Mouse (Mus musculus): ENCODE results near the gene Fam221b. TPM values are rescaled to one million over a fixed set of nuclear protein-coding genes. Genes with fewer than 3 reads are reported as not detected.
A peak's percentile ranks its signal among the peaks of the same experiment; 100 is the strongest.

Fam221b gene
- polyA plus RNA-seq, 1 experiment from 2014 or later: 2.0 TPM

DNA sequence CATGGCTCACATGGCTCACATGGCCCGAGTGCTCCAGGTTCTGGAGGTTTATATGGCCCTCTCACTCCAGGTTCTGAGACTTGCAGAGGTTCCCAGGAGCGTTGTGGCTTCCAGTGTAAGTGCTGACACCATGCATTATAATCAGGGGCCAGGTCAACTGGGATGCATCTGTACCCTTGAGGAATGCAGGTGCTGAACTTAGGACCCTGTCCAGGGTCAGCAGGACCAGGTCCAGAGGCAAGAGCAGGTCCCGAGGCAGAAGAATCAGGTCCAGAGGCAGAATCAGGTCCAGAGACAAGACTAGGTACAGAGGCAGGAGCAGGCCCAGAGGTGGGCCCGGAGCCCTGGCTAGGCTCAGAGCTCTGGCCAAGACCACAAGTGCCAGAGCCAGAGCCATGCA, 16.2 kb downstream of the Fam221b start:
- H3K36me3 ChIP-seq (ENCODE audit: control insufficient read depth, insufficient read depth, low read length): peaks cover 2% of the 10 kb centered on the region; the same call in 1 of the 2 replicates
- H3K27ac ChIP-seq (ENCODE audit: low read depth, low read length): peak overlapping the region; percentile 59; the same call in 1 of the 2 replicates
- peaks cover 2% of the 10 kb centered on the region; the same call in 1 of the 2 replicates for H3K9me3 ChIP-seq (ENCODE audit: control insufficient read depth, low read length)
- H3K4me1 ChIP-seq (ENCODE audit: control insufficient read depth, insufficient read depth, low read depth, low read length): peaks cover 14% of the 10 kb centered on the region
- WGBS: 87% methylated on average over 4 of the region's 4 CpGs
- peak overlapping the region; percentile 54 for H3K4me2 ChIP-seq (ENCODE audit: low read length)
- H3K9ac ChIP-seq (ENCODE audit: low read depth, low read length): peak overlapping the region; percentile 47
- ATAC-seq: no peak
- H3K4me3 ChIP-seq (ENCODE audit: low read length): peak overlapping the region; percentile 33
- H3K27me3 ChIP-seq (replicated peaks; ENCODE audit: control insufficient read depth, insufficient read depth, low read length): no peaks in the 10 kb centered on the region

DNA sequence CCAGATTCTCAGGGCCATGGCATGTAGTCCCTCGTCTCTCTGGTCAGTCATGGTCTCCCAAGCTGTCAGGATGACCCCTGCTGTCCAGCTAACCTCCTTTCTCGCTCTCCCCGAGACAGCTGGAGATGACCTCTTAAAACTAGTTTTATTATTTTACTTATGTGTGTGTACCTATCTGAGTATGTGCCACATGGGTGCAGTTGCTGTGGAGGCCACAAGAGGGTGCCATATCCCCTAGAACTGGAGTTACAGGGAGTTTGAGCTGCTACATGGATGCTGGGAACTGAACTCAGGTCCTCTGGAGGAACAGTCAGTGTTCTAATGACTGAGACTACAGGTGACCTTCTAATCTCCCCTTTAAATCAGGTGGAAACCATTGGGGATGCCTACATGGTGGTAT, 19.2 kb downstream of the Fam221b start:
- H3K36me3 ChIP-seq (ENCODE audit: control insufficient read depth, insufficient read depth, low read length): peaks cover 4% of the 10 kb centered on the region; the same call in 1 of the 2 replicates
- H3K4me1 ChIP-seq (ENCODE audit: control insufficient read depth, insufficient read depth, low read depth, low read length): peaks cover 6% of the 10 kb centered on the region
- H3K9me3 ChIP-seq (ENCODE audit: control insufficient read depth, low read length): peaks cover 2% of the 10 kb centered on the region; the same call in 1 of the 2 replicates
- no peak overlapping the region for H3K4me3 ChIP-seq (ENCODE audit: low read length)
- H3K27me3 ChIP-seq (replicated peaks; ENCODE audit: control insufficient read depth, insufficient read depth, low read length): no peaks in the 10 kb centered on the region
- 94% methylated on average over 3 of the region's 3 CpGs for WGBS
- no peak overlapping the region for H3K9ac ChIP-seq (ENCODE audit: low read depth, low read length)
- ATAC-seq: no peak
- no peak overlapping the region for H3K27ac ChIP-seq (ENCODE audit: low read depth, low read length)
- H3K4me2 ChIP-seq (ENCODE audit: low read length): no peak overlapping the region

DNA sequence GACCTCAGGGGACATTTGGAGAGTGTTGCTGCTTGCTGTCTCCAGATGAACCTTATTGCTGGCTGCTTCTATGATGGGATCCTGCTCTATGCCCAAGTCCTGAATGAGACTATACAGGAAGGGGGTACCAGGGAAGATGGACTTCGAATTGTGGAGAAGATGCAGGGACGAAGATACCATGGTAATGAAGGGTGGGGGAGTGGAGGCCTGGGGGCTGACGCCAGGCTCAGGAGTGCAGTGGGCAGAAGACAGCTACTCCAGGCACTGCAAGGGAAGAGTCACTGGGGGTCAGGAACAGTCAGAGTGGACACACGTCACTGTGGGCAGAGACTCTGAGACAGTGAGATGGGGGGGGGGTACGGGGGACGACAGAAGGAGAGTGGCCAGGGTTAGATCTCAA, 28.5 kb downstream of the Fam221b start:
- 88% methylated on average over 6 of the region's 6 CpGs for WGBS
- no peak for ATAC-seq

DNA sequence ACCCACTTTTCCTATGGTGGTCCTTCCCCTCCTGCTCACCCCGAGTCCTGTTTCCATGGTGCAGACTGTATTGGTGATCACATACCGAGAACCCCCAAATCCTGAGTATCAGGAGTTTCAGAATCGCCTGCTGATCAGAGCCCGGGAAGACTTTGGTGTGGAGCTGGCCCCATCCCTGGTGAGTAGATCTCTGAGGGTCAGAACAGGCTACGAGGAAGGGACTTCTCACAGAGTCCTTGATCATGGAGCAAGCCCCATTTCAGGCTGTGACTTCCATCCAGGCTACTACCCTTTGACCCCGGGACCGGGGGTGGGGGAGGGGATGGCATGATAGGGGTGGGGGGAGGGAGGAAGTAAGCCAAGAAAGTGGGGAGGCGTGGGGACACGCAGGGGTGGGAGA, 28.9 kb downstream of the Fam221b start:
- H3K9me3 ChIP-seq (ENCODE audit: control insufficient read depth, low read length): no peaks in the 10 kb centered on the region
- 85% methylated on average over 9 of the region's 9 CpGs for WGBS
- no peak overlapping the region for H3K4me2 ChIP-seq (ENCODE audit: low read length)
- no peaks in the 10 kb centered on the region for H3K4me1 ChIP-seq (ENCODE audit: control insufficient read depth, insufficient read depth, low read depth, low read length)
- no peak overlapping the region for H3K4me3 ChIP-seq (ENCODE audit: low read length)
- no peak overlapping the region for H3K27ac ChIP-seq (ENCODE audit: low read depth, low read length)
- H3K27me3 ChIP-seq (replicated peaks; ENCODE audit: control insufficient read depth, insufficient read depth, low read length): no peaks in the 10 kb centered on the region
- no peaks in the 10 kb centered on the region for H3K36me3 ChIP-seq (ENCODE audit: control insufficient read depth, insufficient read depth, low read length)
- no peak for ATAC-seq
- H3K9ac ChIP-seq (ENCODE audit: low read depth, low read length): no peak overlapping the region

More for the DNA sequence above, 28.5 kb downstream of the Fam221b start:
- Histone ChIP-seq H3K36me3 (ENCODE audit: control insufficient read depth, insufficient read depth, low read length) (no peaks in the 10 kb centered on the region), H3K4me3 (ENCODE audit: low read length) (no peak overlapping the region), H3K4me2 (ENCODE audit: low read length) (no peak overlapping the region), H3K9me3 (ENCODE audit: control insufficient read depth, low read length) (no peaks in the 10 kb centered on the region), H3K27me3 (replicated peaks; ENCODE audit: control insufficient read depth, insufficient read depth, low read length) (no peaks in the 10 kb centered on the region), H3K4me1 (ENCODE audit: control insufficient read depth, insufficient read depth, low read depth, low read length) (no peaks in the 10 kb centered on the region), H3K9ac (ENCODE audit: low read depth, low read length) (no peak overlapping the region), H3K27ac (ENCODE audit: low read depth, low read length) (no peak overlapping the region)

DNA sequence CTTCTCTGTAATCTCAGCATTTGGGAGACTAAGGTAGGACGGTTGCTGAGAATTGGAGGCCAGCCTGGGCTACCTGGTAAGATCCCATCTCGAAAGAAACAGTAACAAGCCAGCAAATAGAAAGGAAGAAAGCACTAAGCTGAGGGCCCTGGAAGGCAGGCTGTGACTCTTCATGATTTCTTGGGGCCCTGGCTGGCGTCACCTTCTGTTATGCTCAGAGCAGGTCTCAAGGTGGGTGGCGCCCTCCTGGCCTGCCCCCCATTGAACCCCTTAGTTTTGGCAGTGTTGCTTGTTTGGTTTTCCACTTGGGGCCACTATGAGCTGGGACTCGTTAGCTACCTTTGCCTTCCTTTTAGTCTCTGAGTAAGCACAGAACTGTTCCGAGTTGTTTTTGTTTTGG, 32.2 kb downstream of the Fam221b start:
- no peak overlapping the region for H3K9ac ChIP-seq (ENCODE audit: low read depth, low read length)
- no peaks in the 10 kb centered on the region for H3K9me3 ChIP-seq (ENCODE audit: control insufficient read depth, low read length)
- 85% methylated on average over 6 of the region's 6 CpGs for WGBS
- H3K27me3 ChIP-seq (replicated peaks; ENCODE audit: control insufficient read depth, insufficient read depth, low read length): no peaks in the 10 kb centered on the region
- no peak overlapping the region for H3K4me2 ChIP-seq (ENCODE audit: low read length)
- H3K4me1 ChIP-seq (ENCODE audit: control insufficient read depth, insufficient read depth, low read depth, low read length): peaks cover 15% of the 10 kb centered on the region
- no peaks in the 10 kb centered on the region for H3K36me3 ChIP-seq (ENCODE audit: control insufficient read depth, insufficient read depth, low read length)
- ATAC-seq: no peak
- no peak overlapping the region for H3K4me3 ChIP-seq (ENCODE audit: low read length)
- H3K27ac ChIP-seq (ENCODE audit: low read depth, low read length): no peak overlapping the region

DNA sequence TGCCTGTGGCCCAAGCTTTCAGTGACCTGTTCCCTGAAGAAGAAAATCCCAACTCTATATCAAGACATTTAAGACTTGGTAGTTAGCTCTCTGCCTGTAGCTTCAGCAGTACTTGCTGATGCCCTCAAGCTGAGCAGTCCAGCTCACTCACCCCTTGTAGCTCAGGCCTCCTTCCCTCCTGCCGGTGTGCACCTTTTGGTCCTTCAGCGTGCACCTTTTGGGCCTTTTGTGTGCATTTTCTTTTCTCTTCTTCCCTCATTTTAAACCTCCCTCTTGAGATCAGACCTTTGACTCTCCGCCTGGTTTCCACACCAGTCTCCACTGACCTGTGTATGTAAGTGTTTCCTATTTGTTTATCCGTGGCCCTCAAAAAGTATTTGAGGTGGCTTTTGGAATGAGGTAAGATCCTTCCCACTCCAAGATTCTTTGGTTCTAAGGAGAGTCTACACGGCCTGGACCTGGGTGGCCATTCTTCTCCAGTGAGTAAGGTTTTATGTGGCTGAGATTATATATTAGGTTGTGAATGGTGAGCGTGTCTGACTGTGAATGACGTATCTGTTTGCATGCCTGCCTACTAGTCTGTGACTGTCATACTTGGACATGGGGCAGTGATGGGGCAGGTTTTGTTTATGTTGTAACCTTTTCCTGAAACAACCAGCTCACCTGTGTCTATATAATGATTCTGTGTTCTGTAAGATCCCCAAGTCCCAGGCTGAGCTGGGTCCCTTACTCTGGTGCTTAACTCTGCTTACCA, 34.1 kb downstream of the Fam221b start:
- no peaks in the 10 kb centered on the region for H3K36me3 ChIP-seq (ENCODE audit: control insufficient read depth, insufficient read depth, low read length)
- H3K4me1 ChIP-seq (ENCODE audit: control insufficient read depth, insufficient read depth, low read depth, low read length): peaks cover 28% of the 10 kb centered on the region
- H3K27me3 ChIP-seq (replicated peaks; ENCODE audit: control insufficient read depth, insufficient read depth, low read length): no peaks in the 10 kb centered on the region
- ATAC-seq: no peak
- no peak overlapping the region for H3K4me2 ChIP-seq (ENCODE audit: low read length)
- 89% methylated on average over 7 of the region's 7 CpGs for WGBS
- no peaks in the 10 kb centered on the region for H3K9me3 ChIP-seq (ENCODE audit: control insufficient read depth, low read length)
- no peak overlapping the region for H3K27ac ChIP-seq (ENCODE audit: low read depth, low read length)
- H3K4me3 ChIP-seq (ENCODE audit: low read length): no peak overlapping the region
- no peak overlapping the region for H3K9ac ChIP-seq (ENCODE audit: low read depth, low read length)

DNA sequence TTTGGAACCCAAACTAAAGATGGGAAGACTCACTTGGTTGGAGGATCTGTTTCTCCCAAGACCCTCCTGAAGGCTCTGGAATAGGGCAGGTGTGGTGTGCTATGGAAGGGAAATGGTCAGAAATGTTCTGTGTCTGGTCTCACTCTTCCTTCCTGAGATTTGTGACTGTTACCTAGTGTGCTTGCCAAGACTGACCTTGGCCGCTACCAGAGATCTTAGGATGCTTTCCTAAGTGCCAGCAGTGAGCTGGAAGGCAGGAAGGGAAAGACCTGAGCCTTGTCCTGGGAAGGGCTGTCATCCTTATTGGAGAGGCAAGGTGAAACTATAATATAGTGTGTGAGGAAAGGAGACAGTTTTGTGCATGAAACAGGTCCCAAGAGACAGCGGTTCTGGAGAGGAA, 35.2 kb downstream of the Fam221b start:
- ATAC-seq: no peak
- Histone ChIP-seq H3K36me3 (ENCODE audit: control insufficient read depth, insufficient read depth, low read length) (no peaks in the 10 kb centered on the region), H3K9me3 (ENCODE audit: control insufficient read depth, low read length) (no peaks in the 10 kb centered on the region), H3K4me1 (ENCODE audit: control insufficient read depth, insufficient read depth, low read depth, low read length) (peaks cover 28% of the 10 kb centered on the region), H3K4me3 (ENCODE audit: low read length) (no peak overlapping the region), H3K9ac (ENCODE audit: low read depth, low read length) (no peak overlapping the region), H3K27me3 (replicated peaks; ENCODE audit: control insufficient read depth, insufficient read depth, low read length) (no peaks in the 10 kb centered on the region), H3K4me2 (ENCODE audit: low read length) (no peak overlapping the region), H3K27ac (ENCODE audit: low read depth, low read length) (no peak overlapping the region)
- WGBS: 91% methylated on average over 2 of the region's 2 CpGs

DNA sequence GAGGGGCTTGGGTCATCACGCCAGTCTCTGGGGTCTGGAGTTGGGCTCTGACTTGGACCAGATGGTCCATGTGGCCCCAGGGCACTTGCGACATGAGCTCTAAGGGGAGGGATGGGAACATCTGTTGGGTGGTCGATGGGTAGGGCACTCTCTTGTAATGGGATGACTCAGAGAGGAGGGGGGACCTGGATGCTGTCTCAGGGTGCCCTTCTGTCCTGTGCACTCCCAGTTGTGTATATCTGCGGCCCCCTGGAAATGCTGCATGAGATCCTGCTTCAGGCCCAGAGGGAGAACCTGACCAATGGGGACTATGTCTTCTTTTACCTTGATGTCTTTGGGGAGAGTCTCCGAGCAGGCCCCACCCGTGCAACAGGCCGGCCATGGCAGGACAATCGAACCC, 35.6 kb downstream of the Fam221b start:
- Histone ChIP-seq H3K4me3 (ENCODE audit: low read length) (no peak overlapping the region), H3K4me1 (ENCODE audit: control insufficient read depth, insufficient read depth, low read depth, low read length) (peaks cover 28% of the 10 kb centered on the region), H3K27ac (ENCODE audit: low read depth, low read length) (no peak overlapping the region), H3K9ac (ENCODE audit: low read depth, low read length) (no peak overlapping the region), H3K9me3 (ENCODE audit: control insufficient read depth, low read length) (no peaks in the 10 kb centered on the region), H3K4me2 (ENCODE audit: low read length) (no peak overlapping the region; the same call in 1 of the 2 replicates), H3K36me3 (ENCODE audit: control insufficient read depth, insufficient read depth, low read length) (no peaks in the 10 kb centered on the region), H3K27me3 (replicated peaks; ENCODE audit: control insufficient read depth, insufficient read depth, low read length) (no peaks in the 10 kb centered on the region)
- WGBS: 74% methylated on average over 8 of the region's 8 CpGs
- ATAC-seq: no peak

DNA sequence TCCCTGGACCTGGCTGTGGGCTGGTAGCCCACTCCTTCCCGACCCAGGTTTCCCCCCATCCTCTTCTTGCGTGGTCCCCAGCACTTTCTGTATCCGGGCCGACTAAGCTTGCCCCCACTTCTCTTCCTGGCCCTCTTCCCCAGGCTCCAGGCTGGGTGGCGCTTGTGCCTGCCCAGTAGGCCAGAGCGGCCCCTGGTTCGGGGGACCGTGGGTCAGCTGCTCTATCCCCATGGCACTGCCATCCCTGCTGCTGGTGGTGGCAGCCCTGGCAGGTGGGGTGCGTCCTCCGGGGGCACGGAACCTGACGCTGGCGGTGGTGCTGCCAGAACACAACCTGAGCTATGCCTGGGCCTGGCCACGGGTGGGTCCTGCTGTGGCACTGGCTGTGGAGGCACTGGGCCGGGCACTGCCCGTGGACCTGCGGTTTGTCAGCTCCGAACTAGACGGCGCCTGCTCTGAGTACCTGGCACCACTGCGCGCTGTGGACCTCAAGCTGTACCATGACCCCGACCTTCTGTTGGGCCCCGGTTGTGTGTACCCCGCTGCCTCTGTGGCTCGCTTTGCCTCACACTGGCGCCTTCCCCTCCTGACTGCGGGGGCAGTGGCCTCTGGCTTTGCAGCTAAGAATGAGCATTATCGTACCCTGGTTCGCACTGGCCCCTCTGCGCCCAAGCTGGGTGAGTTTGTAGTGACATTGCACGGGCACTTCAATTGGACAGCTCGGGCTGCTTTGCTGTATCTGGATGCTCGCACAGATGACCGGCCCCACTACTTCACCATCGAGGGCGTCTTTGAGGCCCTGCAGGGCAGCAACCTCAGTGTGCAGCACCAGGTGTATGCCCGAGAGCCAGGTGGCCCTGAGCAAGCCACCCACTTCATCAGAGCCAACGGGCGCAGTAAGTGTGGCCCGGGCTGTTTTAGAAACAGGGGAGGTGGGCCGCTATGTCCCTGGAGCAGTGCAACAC, 36.7 kb downstream of the Fam221b start:
- no peaks in the 10 kb centered on the region for H3K9me3 ChIP-seq (ENCODE audit: control insufficient read depth, low read length)
- H3K9ac ChIP-seq (ENCODE audit: low read depth, low read length): peak overlapping the region; percentile 92
- ATAC-seq: peak; percentile 15; the same call in 1 of the 2 replicates
- no peaks in the 10 kb centered on the region for H3K27me3 ChIP-seq (replicated peaks; ENCODE audit: control insufficient read depth, insufficient read depth, low read length)
- peak overlapping the region; percentile 82 for H3K27ac ChIP-seq (ENCODE audit: low read depth, low read length)
- H3K4me2 ChIP-seq (ENCODE audit: low read length): peak overlapping the region; percentile 92
- WGBS: 38% methylated on average over 41 of the region's 42 CpGs
- H3K4me3 ChIP-seq (ENCODE audit: low read length): peak overlapping the region; percentile 64
- no peaks in the 10 kb centered on the region for H3K36me3 ChIP-seq (ENCODE audit: control insufficient read depth, insufficient read depth, low read length)
- peaks cover 28% of the 10 kb centered on the region for H3K4me1 ChIP-seq (ENCODE audit: control insufficient read depth, insufficient read depth, low read depth, low read length)
